Mouse (Mus musculus) urinary bladder, postnatal 0 days (tissue): ENCODE results near the gene Gatad2b. TPM values are rescaled to one million over a fixed set of nuclear protein-coding genes. Genes with fewer than 3 reads are reported as not detected.

Source experiments
- microRNA-seq: library from miRNA; unstranded; fragments of <30 nt; microRNA quantifications from one replicate; pipeline ENCODE4, GENCODE M21; 2016
- polyA plus RNA-seq: library from polyadenylated mRNA; unstranded; fragments of >200 nt; fragmentation: Nextera tagmentation; extraction: Ambion mirVana; gene quantifications from 2 replicates; pipeline ENCODE4 v1.2.1, GENCODE M21; 2015

The Gatad2b gene
- 5.8 and 6.5 TPM in 2 replicates for polyA plus RNA-seq

GRCm38 (mm10) chr3:90292345-90293275 is at the start of gene Gatad2b:
Gene Gatad2b, plus strand, starts transcription at chr3:90293178.

GRCm38 (mm10) chr3:90247960-90248745 is 44.8 kb upstream of the Gatad2b start, which contains the start of gene Slc39a1:
Gene Slc39a1, plus strand, starts transcription at chr3:90248172.

GRCm38 (mm10) chr3:90253653-90254418 is 39.1 kb upstream of the Gatad2b start, which contains the start of gene Crtc2:
Gene Crtc2, plus strand, starts transcription at chr3:90254163.

GRCm38 (mm10) chr3:90265034-90265931 is 27.7 kb upstream of the Gatad2b start, which contains the start of gene Dennd4b:
Gene Dennd4b, plus strand, starts transcription at chr3:90265185.

GRCm38 (mm10) chr3:90389511-90390490 is 96.8 kb downstream of the Gatad2b start, which contains the start of gene Slc27a3:
Gene Slc27a3, minus strand, starts transcription at chr3:90389938.

Small RNA genes within 50 kb of the gene (microRNA-seq; reads per million reads assigned to microRNA genes)
- gene Mir7012: not detected

Other genes starting within 250 kb of the Gatad2b start
- 117 and 119 TPM in 2 replicates for gene 4933434E20Rik, start 241.5 kb upstream of the Gatad2b start, polyA plus RNA-seq
- 80.9 and 113 TPM in 2 replicates for gene Ubap2l, start 240.6 kb upstream of the Gatad2b start, polyA plus RNA-seq
- gene Tpm3, start 220.5 kb upstream of the Gatad2b start, polyA plus RNA-seq: 328 and 388 TPM in 2 replicates
- 0.06 and 0.08 TPM in 2 replicates for gene Nup210l, start 189.0 kb upstream of the Gatad2b start, polyA plus RNA-seq
- 1,219 and 1,471 TPM in 2 replicates for gene Rps27, start 79.5 kb upstream of the Gatad2b start, polyA plus RNA-seq
- 20.8 and 21.2 TPM in 2 replicates for gene Rab13, start 79.5 kb upstream of the Gatad2b start, polyA plus RNA-seq
- gene Jtb, start 61.6 kb upstream of the Gatad2b start, polyA plus RNA-seq: 107 and 109 TPM in 2 replicates
- 1.3 and 1.9 TPM in 2 replicates for gene Creb3l4, start 49.7 kb upstream of the Gatad2b start, polyA plus RNA-seq
- 123 and 150 TPM in 2 replicates for gene Slc39a1, start 45.0 kb upstream of the Gatad2b start, polyA plus RNA-seq
- gene Crtc2, start 39.0 kb upstream of the Gatad2b start, polyA plus RNA-seq: 12.1 and 12.4 TPM in 2 replicates
- gene Dennd4b, start 28.0 kb upstream of the Gatad2b start, polyA plus RNA-seq: 1.9 and 2.2 TPM in 2 replicates
- gene Slc27a3, start 96.8 kb downstream of the Gatad2b start, polyA plus RNA-seq: 6.9 and 8.3 TPM in 2 replicates
- gene Ints3, start 140.4 kb downstream of the Gatad2b start, polyA plus RNA-seq: 9.2 and 9.7 TPM in 2 replicates
- 3.0 and 4.5 TPM in 2 replicates for gene Npr1, start 172.7 kb downstream of the Gatad2b start, polyA plus RNA-seq
- gene Ilf2, start 182.9 kb downstream of the Gatad2b start, polyA plus RNA-seq: 59.7 and 65.9 TPM in 2 replicates
- 91.6 and 102 TPM in 2 replicates for gene Snapin, start 197.9 kb downstream of the Gatad2b start, polyA plus RNA-seq
- gene Chtop, start 216.3 kb downstream of the Gatad2b start, polyA plus RNA-seq: 81.7 and 90.6 TPM in 2 replicates
- gene S100a1, start 221.2 kb downstream of the Gatad2b start, polyA plus RNA-seq: 796 and 865 TPM in 2 replicates
- 82.3 and 90.7 TPM in 2 replicates for gene S100a13, start 221.3 kb downstream of the Gatad2b start, polyA plus RNA-seq
- 161 and 184 TPM in 2 replicates for gene S100a14, start 233.7 kb downstream of the Gatad2b start, polyA plus RNA-seq
- gene S100a16, start 244.1 kb downstream of the Gatad2b start, polyA plus RNA-seq: 293 and 298 TPM in 2 replicates